Mouse (Mus musculus) small intestine, adult 2 months (tissue): ENCODE data around the gene Tmem106c.

Experiments used
- CTCF ChIP-seq: fragments of 200-500 bp; IDR thresholded peaks from 2 replicates; pipeline ENCODE4 v1.5.1; 2012; ENCODE audit warnings: low read depth, mild to moderate bottlenecking, control low read depth, inconsistent platforms, low read length, moderate library complexity, mixed read lengths; ENCODE audit not compliant: insufficient replicate concordance, insufficient read length; ENCODE audit errors: extremely low read depth
- POLR2A ChIP-seq: fragments of 200-500 bp; IDR thresholded peaks from 2 replicates; pipeline ENCODE4 v1.6.1; 2012; ENCODE audit warnings: low read depth, mild to moderate bottlenecking, control low read depth, inconsistent platforms, low read length, moderate library complexity

DNA sequence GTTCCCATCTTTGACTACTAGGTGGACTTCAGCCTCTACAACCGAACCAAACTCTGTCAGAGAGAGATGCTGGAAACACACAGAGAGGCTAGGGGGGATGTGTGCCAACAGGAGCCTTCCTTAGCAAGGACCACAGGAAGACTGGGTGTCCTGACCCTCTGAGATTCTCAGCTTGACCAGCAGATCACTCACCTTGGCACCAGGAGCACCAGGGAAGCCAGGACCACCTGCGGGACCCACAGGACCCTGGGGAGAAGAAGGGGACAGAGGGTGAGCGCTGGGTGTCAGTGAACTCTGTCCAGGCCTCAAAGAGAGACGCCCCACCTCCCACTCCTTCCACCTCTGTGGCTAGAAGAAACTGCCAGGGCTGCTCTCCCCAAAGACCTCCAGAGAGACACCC lies 26.7 kb downstream of the Tmem106c start:
- TF ChIP-seq CTCF: no peak
- TF ChIP-seq POLR2A: no peak
